Mouse (Mus musculus) heart, embryonic 16.5 days (tissue): Measurements from ENCODE around the gene Hist1h4f. TPM values are rescaled to one million over a fixed set of nuclear protein-coding genes. Genes with fewer than 3 reads are reported as not detected.
A peak's percentile ranks its signal among the peaks of the same experiment; 100 is the strongest.

Experiments used
- ATAC-seq: fragments of 200-750 bp; cut with Nextera tagmentation; replicated peaks from 2 replicates; pipeline ENCODE4 v1.8.0; 2017; ENCODE audit warnings: moderate number of reproducible peaks; ENCODE audit not compliant: insufficient read depth, low FRiP score; ENCODE audit errors: extremely low read depth
- H3K27ac ChIP-seq: fragments of 300-500 bp; sonication (generic); 2 replicates; pipeline ENCODE4 v1.5.1; 2014; ENCODE audit warnings: mild to moderate bottlenecking, low read length, control low read depth, moderate library complexity
- H3K27me3 ChIP-seq: fragments of 300-500 bp; sonication (generic); 2 replicates; pipeline ENCODE4 v1.6.1; 2014; ENCODE audit warnings: low read length, mixed read lengths; ENCODE audit not compliant: control insufficient read depth, insufficient read depth
- H3K36me3 ChIP-seq: fragments of 300-500 bp; sonication (generic); 2 replicates; pipeline ENCODE4 v1.6.1; 2014; ENCODE audit not compliant: control insufficient read depth, insufficient read depth
- H3K4me1 ChIP-seq: fragments of 300-500 bp; sonication (generic); 2 replicates; pipeline ENCODE4 v1.6.1; 2014; ENCODE audit warnings: low read length, mixed read lengths; ENCODE audit not compliant: control insufficient read depth, insufficient read depth
- H3K4me2 ChIP-seq: fragments of 300-500 bp; sonication (generic); 2 replicates; pipeline ENCODE4 v1.6.1; 2014; ENCODE audit warnings: low read depth, mild to moderate bottlenecking, control low read depth, low read length
- H3K4me3 ChIP-seq: fragments of 300-500 bp; sonication (generic); 2 replicates; pipeline ENCODE4 v1.5.1; 2014; ENCODE audit warnings: mild to moderate bottlenecking, control low read depth, low read length
- H3K9ac ChIP-seq: fragments of 300-500 bp; sonication (generic); 2 replicates; pipeline ENCODE4 v1.6.1; 2014; ENCODE audit warnings: low read length, control low read depth
- H3K9me3 ChIP-seq: fragments of 300-500 bp; sonication (generic); replicated peaks from 2 replicates; pipeline ENCODE4 v1.6.1; 2016; ENCODE audit warnings: low read length; ENCODE audit not compliant: control insufficient read depth
- WGBS: fragments of 180-500 bp; shearing (Covaris S2); extraction: QIAGEN DNeasy Blood & Tissue Kit; methylation state at CpG from one replicate; pipeline ENCODE4 v1.1.7; 2014; 5-methylcytosine and 5-hydroxymethylcytosine counted together
- polyA plus RNA-seq: library from polyadenylated mRNA; unstranded; fragments of >200 nt; fragmentation: Nextera tagmentation; extraction: Ambion mirVana; gene quantifications from 2 replicates; pipeline ENCODE4 v1.2.1, GENCODE M21; 2015

Hist1h4f gene
- polyA plus RNA-seq, 1 experiment from 2014 or later, result 0.53 TPM

- H3K9me3 ChIP-seq, result no peaks in the 10 kb centered on the region
- under 1% methylated on average over 55 of the region's 70 CpGs for WGBS
- peak; percentile 78 for ATAC-seq
- H3K4me3 ChIP-seq, result peak within 1 kb of the TSS; percentile 77
- H3K4me2 ChIP-seq, result peak within 1 kb of the TSS; percentile 75
- peaks cover 29% of the 10 kb centered on the region for H3K4me1 ChIP-seq
- no peaks in the 10 kb centered on the region for H3K36me3 ChIP-seq
- H3K27ac ChIP-seq, result peak within 1 kb of the TSS; percentile 99
- H3K27me3 ChIP-seq, result no peaks in the 10 kb centered on the region
- peak within 1 kb of the TSS; percentile 90 for H3K9ac ChIP-seq
Observed at GRCm38 (mm10) chr13:23530901-23531875, 20.3 kb downstream of the Hist1h4f start, which contains the start of gene Hist1h4h. Hist1h4h (plus strand) TSS chr13:23531050.

GRCm38 (mm10) chr13:23530181-23530900 is 21.1 kb downstream of the Hist1h4f start:
- H3K4me3 ChIP-seq, result peak overlapping the region; percentile 77
- H3K27ac ChIP-seq, result peak overlapping the region; percentile 99
- WGBS, result under 1% methylated on average over 20 of the region's 20 CpGs
- no peak for ATAC-seq
- peak overlapping the region; percentile 90 for H3K9ac ChIP-seq
- peaks cover 32% of the 10 kb centered on the region for H3K4me1 ChIP-seq
- peak overlapping the region; percentile 75 for H3K4me2 ChIP-seq
- H3K36me3 ChIP-seq, result no peaks in the 10 kb centered on the region
- H3K9me3 ChIP-seq, result no peaks in the 10 kb centered on the region
- no peaks in the 10 kb centered on the region for H3K27me3 ChIP-seq

- peak overlapping the region; percentile 77 for H3K4me3 ChIP-seq
- H3K36me3 ChIP-seq, result no peaks in the 10 kb centered on the region
- ATAC-seq, result no peak
- no peaks in the 10 kb centered on the region for H3K27me3 ChIP-seq
- H3K27ac ChIP-seq, result peak overlapping the region; percentile 99
- H3K4me2 ChIP-seq, result peak overlapping the region; percentile 75
- H3K9me3 ChIP-seq, result no peaks in the 10 kb centered on the region
- H3K9ac ChIP-seq, result peak overlapping the region; percentile 90
- peaks cover 30% of the 10 kb centered on the region for H3K4me1 ChIP-seq
- WGBS, result 14% methylated on average over 2 of the region's 2 CpGs
Observed at GRCm38 (mm10) chr13:23529480-23530165, 21.8 kb downstream of the Hist1h4f start.

DNA sequence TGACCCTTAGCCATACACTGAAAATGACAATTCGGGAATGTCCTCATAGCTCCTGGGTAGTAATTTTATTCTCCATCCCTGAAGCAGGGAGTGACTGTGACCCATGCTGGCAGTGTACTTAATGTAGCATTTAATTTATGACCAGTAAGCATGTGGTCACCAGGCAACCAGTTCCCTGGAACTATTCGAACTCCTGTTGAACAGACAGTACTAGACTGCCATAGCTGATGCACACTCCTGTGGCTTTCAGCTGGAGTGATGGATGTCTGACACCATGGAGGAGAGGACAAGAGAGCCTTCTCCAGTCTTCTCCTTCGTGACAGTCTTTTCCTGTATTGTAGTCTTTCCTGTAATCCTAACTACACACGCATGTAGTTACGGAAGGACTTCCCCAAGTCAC is 22.4 kb downstream of the Hist1h4f start:
- H3K9me3 ChIP-seq, result no peaks in the 10 kb centered on the region
- peak overlapping the region; percentile 15; the same call in 1 of the 2 replicates for H3K9ac ChIP-seq
- H3K4me1 ChIP-seq, result peaks cover 26% of the 10 kb centered on the region
- WGBS, result 79% methylated on average over 5 of the region's 5 CpGs
- H3K4me2 ChIP-seq, result peak overlapping the region; percentile 19; the same call in 1 of the 2 replicates
- no peaks in the 10 kb centered on the region for H3K27me3 ChIP-seq
- no peak for ATAC-seq
- no peak overlapping the region for H3K4me3 ChIP-seq
- no peaks in the 10 kb centered on the region for H3K36me3 ChIP-seq
- peak overlapping the region; percentile 99 for H3K27ac ChIP-seq

DNA sequence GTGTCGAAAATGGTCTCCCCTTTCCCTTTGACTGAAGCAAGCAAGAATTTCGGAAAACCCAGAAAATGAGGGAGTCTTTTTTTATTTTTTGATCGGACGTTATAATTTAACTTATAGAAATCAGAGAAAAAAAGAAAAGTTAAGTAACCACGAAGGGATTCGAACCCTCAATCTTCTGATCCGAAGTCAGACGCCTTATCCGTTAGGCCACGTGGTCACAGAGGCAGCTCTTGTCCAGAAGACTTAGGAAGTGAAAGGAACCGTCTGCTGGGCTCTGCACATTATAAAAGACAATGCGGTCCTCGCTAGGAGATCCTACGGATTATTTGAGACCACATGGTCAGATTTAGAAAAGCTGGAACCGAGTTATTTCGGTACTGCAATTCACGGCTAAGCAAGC is 25.1 kb downstream of the Hist1h4f start:
- Histone ChIP-seq H3K4me1 (peaks cover 13% of the 10 kb centered on the region), H3K36me3 (no peaks in the 10 kb centered on the region), H3K27me3 (no peaks in the 10 kb centered on the region), H3K27ac (no peak overlapping the region), H3K4me2 (peak overlapping the region; percentile 58), H3K9me3 (no peaks in the 10 kb centered on the region), H3K4me3 (peak overlapping the region; percentile 43), H3K9ac (peak overlapping the region; percentile 42)
- under 1% methylated on average over 17 of the region's 17 CpGs for WGBS
- no peak for ATAC-seq

- no peak for ATAC-seq
- Histone ChIP-seq H3K9me3 (no peaks in the 10 kb centered on the region), H3K4me3 (peak overlapping the region; percentile 43), H3K9ac (peak overlapping the region; percentile 42), H3K27me3 (no peaks in the 10 kb centered on the region), H3K4me2 (peak overlapping the region; percentile 58), H3K27ac (no peak overlapping the region), H3K36me3 (no peaks in the 10 kb centered on the region), H3K4me1 (peaks cover 14% of the 10 kb centered on the region)
- 2% methylated on average over 10 of the region's 10 CpGs for WGBS
Observed at GRCm38 (mm10) chr13:23525901-23526300, 25.5 kb downstream of the Hist1h4f start.

GRCm38 (mm10) chr13:23524654-23525053 is 26.8 kb downstream of the Hist1h4f start:
- no peaks in the 10 kb centered on the region for H3K36me3 ChIP-seq
- H3K4me1 ChIP-seq, result peaks cover 14% of the 10 kb centered on the region
- H3K9me3 ChIP-seq, result no peaks in the 10 kb centered on the region
- no peak overlapping the region for H3K4me2 ChIP-seq
- no peak overlapping the region for H3K4me3 ChIP-seq
- H3K27ac ChIP-seq, result no peak overlapping the region
- 13% methylated on average over 5 of the region's 5 CpGs for WGBS
- no peak for ATAC-seq
- H3K27me3 ChIP-seq, result no peaks in the 10 kb centered on the region
- no peak overlapping the region for H3K9ac ChIP-seq

- Histone ChIP-seq H3K36me3 (no peaks in the 10 kb centered on the region), H3K4me3 (no peak overlapping the region), H3K27me3 (no peaks in the 10 kb centered on the region), H3K4me2 (no peak overlapping the region), H3K4me1 (peaks cover 14% of the 10 kb centered on the region), H3K27ac (no peak overlapping the region), H3K9me3 (no peaks in the 10 kb centered on the region), H3K9ac (no peak overlapping the region)
- ATAC-seq, result no peak
- WGBS, result 44% methylated on average over 5 of the region's 5 CpGs
Observed at GRCm38 (mm10) chr13:23523976-23524375, 27.5 kb downstream of the Hist1h4f start.
